Mouse (Mus musculus): Measurements from ENCODE around the gene Gp1bb. TPM values are rescaled to one million over a fixed set of nuclear protein-coding genes. Genes with fewer than 3 reads are reported as not detected.

The Gp1bb gene
- polyA plus RNA-seq, 1 experiment from 2014 or later, result 3.8 TPM

GRCm38 (mm10) chr16:18636401-18636800, 14.2 kb upstream of the Gp1bb start:
- Histone ChIP-seq H3K27ac (ENCODE audit: low read depth) (no peak overlapping the region), H3K4me1 (ENCODE audit: insufficient read depth) (no peaks in the 10 kb centered on the region), H3K4me2 (no peak overlapping the region), H3K9me3 (ENCODE audit: low read depth, low read length) (no peaks in the 10 kb centered on the region), H3K4me3 (ENCODE audit: low read depth, low read length) (no peak overlapping the region), H3K36me3 (ENCODE audit: insufficient read depth) (no peaks in the 10 kb centered on the region), H3K27me3 (ENCODE audit: insufficient read depth, low read length) (no peaks in the 10 kb centered on the region), H3K9ac (no peak overlapping the region)
- DNase-seq (no peak), ATAC-seq (ENCODE audit: insufficient read depth) (no peak)
- WGBS, result 75% methylated on average over 5 of the region's 5 CpGs
- TF ChIP-seq CTCF (IDR thresholded peaks at IDR 0.05; ENCODE audit: low read depth), result no peak

DNA sequence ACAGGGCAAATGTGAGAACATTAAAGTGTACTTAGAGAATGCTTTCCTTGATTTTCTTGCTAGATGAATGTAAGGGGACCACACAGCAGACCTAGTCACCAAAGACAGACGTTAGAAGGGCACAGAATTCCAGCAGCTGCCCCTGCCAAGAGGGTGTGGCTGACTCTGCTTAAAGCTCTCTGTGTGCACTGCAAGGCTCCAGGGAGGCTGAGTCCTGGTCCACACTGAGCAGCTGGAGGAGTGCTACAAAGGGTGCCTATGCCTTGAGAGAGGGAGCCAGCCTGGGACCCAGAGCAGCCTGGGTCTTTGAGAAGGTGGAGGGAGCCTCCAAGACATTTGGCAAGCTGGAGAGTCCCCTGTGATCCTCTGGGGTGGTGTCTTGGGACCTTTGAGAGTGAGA, 11.1 kb upstream of the Gp1bb start:
- 0 out of 2 replicates have a peak, but pooled peaks cover 1% of the 10 kb centered on the region for H3K27me3 ChIP-seq (ENCODE audit: insufficient read depth, low read length)
- no peak overlapping the region for H3K4me2 ChIP-seq
- 10% methylated on average over 1 of the region's 1 CpGs for WGBS
- no peak for ATAC-seq (ENCODE audit: insufficient read depth)
- H3K9ac ChIP-seq, result no peak overlapping the region
- H3K9me3 ChIP-seq (ENCODE audit: low read depth, low read length), result no peaks in the 10 kb centered on the region
- H3K4me3 ChIP-seq (ENCODE audit: low read depth, low read length), result no peak overlapping the region
- H3K36me3 ChIP-seq (ENCODE audit: insufficient read depth), result no peaks in the 10 kb centered on the region
- no peak for DNase-seq
- H3K4me1 ChIP-seq (ENCODE audit: insufficient read depth), result peaks cover 6% of the 10 kb centered on the region; the same call in 1 of the 2 replicates
- no peak for TF ChIP-seq CTCF (IDR thresholded peaks at IDR 0.05; ENCODE audit: low read depth)
- H3K27ac ChIP-seq (ENCODE audit: low read depth), result no peak overlapping the region

GRCm38 (mm10) chr16:18632816-18633215, 10.6 kb upstream of the Gp1bb start:
- WGBS, result 54% methylated on average over 2 of the region's 2 CpGs

DNA sequence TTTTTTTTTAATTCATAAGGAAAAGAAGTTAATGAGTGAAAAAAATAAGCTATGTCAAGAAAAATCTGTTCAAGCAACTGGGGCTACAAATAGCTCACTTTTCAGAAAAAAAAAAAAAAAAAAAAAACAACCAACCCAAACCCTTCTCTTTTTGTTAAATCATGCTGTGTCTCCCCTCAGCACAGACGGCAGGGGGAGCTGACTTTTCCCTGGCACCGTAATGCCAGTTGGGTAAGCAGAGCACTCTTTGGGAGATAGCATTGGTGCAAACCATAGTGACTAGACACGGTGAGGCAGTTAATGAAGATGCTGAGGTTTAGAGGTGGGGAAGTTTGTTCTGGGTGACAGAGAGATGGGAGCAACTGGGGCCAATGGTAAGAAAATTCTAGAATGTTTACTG, 9.9 kb upstream of the Gp1bb start:
- H3K27me3 ChIP-seq (ENCODE audit: insufficient read depth, low read length), result peaks cover 12% of the 10 kb centered on the region; the same call in 1 of the 2 replicates
- no peak for ATAC-seq (ENCODE audit: insufficient read depth)

More at GRCm38 (mm10) chr16:18632816-18633215, 10.6 kb upstream of the Gp1bb start:
- Histone ChIP-seq H3K27ac (ENCODE audit: low read depth) (no peak overlapping the region), H3K4me3 (ENCODE audit: low read depth, low read length) (no peak overlapping the region), H3K4me2 (no peak overlapping the region), H3K4me1 (ENCODE audit: insufficient read depth) (peaks cover 8% of the 10 kb centered on the region; the same call in 1 of the 2 replicates), H3K36me3 (ENCODE audit: insufficient read depth) (no peaks in the 10 kb centered on the region), H3K9ac (no peak overlapping the region), H3K27me3 (ENCODE audit: insufficient read depth, low read length) (0 out of 2 replicates have a peak, but pooled peaks cover 5% of the 10 kb centered on the region), H3K9me3 (ENCODE audit: low read depth, low read length) (no peaks in the 10 kb centered on the region)
- no peak for TF ChIP-seq CTCF (IDR thresholded peaks at IDR 0.05; ENCODE audit: low read depth)
- DNase-seq (no peak), ATAC-seq (ENCODE audit: insufficient read depth) (no peak)

GRCm38 (mm10) chr16:18631141-18631540, 8.9 kb upstream of the Gp1bb start:
- Histone ChIP-seq H3K4me1 (ENCODE audit: insufficient read depth) (peaks cover 10% of the 10 kb centered on the region; the same call in 1 of the 2 replicates), H3K4me3 (ENCODE audit: low read depth, low read length) (no peak overlapping the region), H3K36me3 (ENCODE audit: insufficient read depth) (no peaks in the 10 kb centered on the region), H3K9me3 (ENCODE audit: low read depth, low read length) (no peaks in the 10 kb centered on the region), H3K27ac (ENCODE audit: low read depth) (no peak overlapping the region), H3K9ac (no peak overlapping the region), H3K27me3 (ENCODE audit: insufficient read depth, low read length) (peaks cover 18% of the 10 kb centered on the region; the same call in 1 of the 2 replicates), H3K4me2 (no peak overlapping the region)
- TF ChIP-seq CTCF (IDR thresholded peaks at IDR 0.05; ENCODE audit: low read depth), result no peak
- WGBS, result 51% methylated on average over 7 of the region's 7 CpGs
- no peak for ATAC-seq (ENCODE audit: insufficient read depth)
- no peak for DNase-seq

More for the DNA sequence above, 9.9 kb upstream of the Gp1bb start:
- no peak overlapping the region for H3K27ac ChIP-seq (ENCODE audit: low read depth)
- H3K9me3 ChIP-seq (ENCODE audit: low read depth, low read length), result no peaks in the 10 kb centered on the region
- no peak overlapping the region for H3K4me2 ChIP-seq
- H3K9ac ChIP-seq, result no peak overlapping the region
- peak; percentile 46 for TF ChIP-seq CTCF (IDR thresholded peaks at IDR 0.05; ENCODE audit: low read depth)
- H3K36me3 ChIP-seq (ENCODE audit: insufficient read depth), result no peaks in the 10 kb centered on the region
- DNase-seq, result no peak
- H3K4me3 ChIP-seq (ENCODE audit: low read depth, low read length), result no peak overlapping the region
- 49% methylated on average over 3 of the region's 3 CpGs for WGBS
- H3K4me1 ChIP-seq (ENCODE audit: insufficient read depth), result peaks cover 8% of the 10 kb centered on the region; the same call in 1 of the 2 replicates

- TF ChIP-seq CTCF (IDR thresholded peaks at IDR 0.05; ENCODE audit: low read depth), result no peak
- H3K9me3 ChIP-seq (ENCODE audit: low read depth, low read length), result no peaks in the 10 kb centered on the region
- peaks cover 27% of the 10 kb centered on the region for H3K27me3 ChIP-seq (ENCODE audit: insufficient read depth, low read length)
- no peaks in the 10 kb centered on the region for H3K36me3 ChIP-seq (ENCODE audit: insufficient read depth)
- peak overlapping the region; percentile 88 for H3K4me2 ChIP-seq
- 50% methylated on average over 5 of the region's 5 CpGs for WGBS
- peak overlapping the region; percentile 73 for H3K9ac ChIP-seq
- H3K27ac ChIP-seq (ENCODE audit: low read depth), result no peak overlapping the region
- DNase-seq, result no peak
- H3K4me3 ChIP-seq (ENCODE audit: low read depth, low read length), result peak overlapping the region; percentile 74
- peaks cover 15% of the 10 kb centered on the region for H3K4me1 ChIP-seq (ENCODE audit: insufficient read depth)
- ATAC-seq (ENCODE audit: insufficient read depth), result peak; percentile 2; the same call in 1 of the 2 replicates
Measured at GRCm38 (mm10) chr16:18630291-18630690, 8.1 kb upstream of the Gp1bb start.

DNA sequence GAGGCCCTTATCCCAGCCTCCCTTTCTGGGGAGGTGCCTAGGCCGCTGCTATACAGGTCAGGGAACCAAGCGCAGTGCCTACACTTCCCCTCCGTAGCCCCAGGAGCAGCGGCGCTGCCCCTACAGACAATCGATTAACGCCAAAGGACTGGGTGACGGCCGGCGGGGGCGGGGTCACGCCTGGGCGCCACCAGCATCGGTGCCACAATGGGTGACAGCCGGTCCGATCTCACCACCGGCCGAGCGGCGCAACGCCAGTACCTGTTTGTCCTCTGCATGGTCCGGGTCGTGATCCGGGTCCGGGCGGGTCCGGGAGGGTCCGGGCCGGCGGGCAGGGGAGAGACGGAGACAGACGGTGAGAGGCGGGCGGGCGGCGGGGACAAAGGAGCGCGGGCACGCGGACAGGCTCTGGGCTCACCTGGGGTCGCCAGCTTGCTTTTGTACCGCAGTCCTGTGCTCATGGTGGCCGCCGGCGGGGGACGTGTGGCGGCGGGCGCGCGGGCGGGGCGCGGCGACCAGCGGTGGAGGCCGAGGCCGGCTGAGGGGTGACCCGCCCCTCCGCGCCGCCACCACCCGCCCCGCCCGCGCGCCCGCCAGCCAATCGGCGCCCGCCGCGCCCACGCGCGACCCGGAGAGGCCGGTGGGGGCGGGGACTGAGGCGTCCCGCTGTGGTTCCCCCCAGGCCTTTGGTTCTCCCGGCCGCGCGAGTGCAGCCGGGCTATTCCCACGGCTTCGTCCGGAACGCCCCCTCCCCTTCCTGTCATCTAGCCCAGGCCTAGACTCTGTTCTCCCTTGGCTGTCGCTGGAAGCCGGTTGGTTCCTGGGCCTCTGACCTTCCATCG, 7.4 kb upstream of the Gp1bb start, which contains the start of gene Sept5:
Gene Sept5, minus strand, starts transcription at position 565 of the 842 bp plus-strand sequence.
- under 1% methylated on average over 67 of the region's 93 CpGs for WGBS

More for the DNA sequence above, 7.4 kb upstream of the Gp1bb start, which contains the start of gene Sept5:
- 0 out of 2 replicates have a peak, but pooled peaks cover 1% of the 10 kb centered on the region for H3K36me3 ChIP-seq (ENCODE audit: insufficient read depth)
- no peaks in the 10 kb centered on the region for H3K9me3 ChIP-seq (ENCODE audit: low read depth, low read length)
- peak within 1 kb of the TSS; percentile 73 for H3K9ac ChIP-seq
- peak within 1 kb of the TSS; percentile 88 for H3K4me2 ChIP-seq
- peak; percentile 77 for DNase-seq
- no peak for TF ChIP-seq CTCF (IDR thresholded peaks at IDR 0.05; ENCODE audit: low read depth)
- H3K4me3 ChIP-seq (ENCODE audit: low read depth, low read length), result peak within 1 kb of the TSS; percentile 74
- H3K27me3 ChIP-seq (ENCODE audit: insufficient read depth, low read length), result peaks cover 34% of the 10 kb centered on the region
- no peak within 1 kb of the TSS for H3K27ac ChIP-seq (ENCODE audit: low read depth)
- ATAC-seq (ENCODE audit: insufficient read depth), result peak; percentile 48
- peaks cover 15% of the 10 kb centered on the region for H3K4me1 ChIP-seq (ENCODE audit: insufficient read depth)
